Mouse (Mus musculus): ENCODE measurements around the gene Slc25a33. TPM values are rescaled to one million over a fixed set of nuclear protein-coding genes. Genes with fewer than 3 reads are reported as not detected.

The Slc25a33 gene
- polyA plus RNA-seq, 1 experiment: 43.7 TPM

- H3K4me3 ChIP-seq (ENCODE audit: insufficient read depth, low read length): no peak overlapping the region
- no peaks in the 10 kb centered on the region for H3K4me1 ChIP-seq (ENCODE audit: control insufficient read depth, insufficient read depth, low read length)
- no peak for TF ChIP-seq POLR2A (IDR thresholded peaks at IDR 0.05; ENCODE audit: extremely low read depth, insufficient read depth, low read length)
- no peak for TF ChIP-seq CTCF (IDR thresholded peaks at IDR 0.05; ENCODE audit: extremely low read depth, insufficient read depth, low read length)
- H3K27ac ChIP-seq (ENCODE audit: insufficient read depth, low read length): no peak overlapping the region
Observed at GRCm38 (mm10) chr4:149724916-149725470, 49.1 kb downstream of the Slc25a33 start.

- Histone ChIP-seq H3K4me3 (ENCODE audit: insufficient read depth, low read length) (no peak overlapping the region), H3K27ac (ENCODE audit: insufficient read depth, low read length) (peak overlapping the region; percentile 7; the same call in 1 of the 2 replicates), H3K4me1 (ENCODE audit: control insufficient read depth, insufficient read depth, low read length) (no peaks in the 10 kb centered on the region)
- TF ChIP-seq CTCF (IDR thresholded peaks at IDR 0.05; ENCODE audit: extremely low read depth, insufficient read depth, low read length) (peak; percentile 69), POLR2A (IDR thresholded peaks at IDR 0.05; ENCODE audit: extremely low read depth, insufficient read depth, low read length) (no peak)
Observed at GRCm38 (mm10) chr4:149723855-149724731, 50.0 kb downstream of the Slc25a33 start.

GRCm38 (mm10) chr4:149723021-149723390 lies 51.1 kb downstream of the Slc25a33 start:
- H3K4me1 ChIP-seq (ENCODE audit: control insufficient read depth, insufficient read depth, low read length): no peaks in the 10 kb centered on the region
- no peak for TF ChIP-seq POLR2A (IDR thresholded peaks at IDR 0.05; ENCODE audit: extremely low read depth, insufficient read depth, low read length)
- TF ChIP-seq CTCF (IDR thresholded peaks at IDR 0.05; ENCODE audit: extremely low read depth, insufficient read depth, low read length): no peak
- H3K4me3 ChIP-seq (ENCODE audit: insufficient read depth, low read length): no peak overlapping the region
- no peak overlapping the region for H3K27ac ChIP-seq (ENCODE audit: insufficient read depth, low read length)

- H3K27ac ChIP-seq (ENCODE audit: insufficient read depth, low read length): no peak overlapping the region
Observed at GRCm38 (mm10) chr4:149722104-149723020, 51.7 kb downstream of the Slc25a33 start.

GRCm38 (mm10) chr4:149721163-149721562 lies 52.9 kb downstream of the Slc25a33 start:
- TF ChIP-seq CTCF (IDR thresholded peaks at IDR 0.05; ENCODE audit: extremely low read depth, insufficient read depth, low read length) (no peak), POLR2A (IDR thresholded peaks at IDR 0.05; ENCODE audit: extremely low read depth, insufficient read depth, low read length) (no peak)
- Histone ChIP-seq H3K4me3 (ENCODE audit: insufficient read depth, low read length) (no peak overlapping the region), H3K4me1 (ENCODE audit: control insufficient read depth, insufficient read depth, low read length) (no peaks in the 10 kb centered on the region), H3K27ac (ENCODE audit: insufficient read depth, low read length) (no peak overlapping the region)

More at GRCm38 (mm10) chr4:149722104-149723020, 51.7 kb downstream of the Slc25a33 start:
- Histone ChIP-seq H3K4me1 (ENCODE audit: control insufficient read depth, insufficient read depth, low read length) (no peaks in the 10 kb centered on the region), H3K4me3 (ENCODE audit: insufficient read depth, low read length) (no peak overlapping the region)
- TF ChIP-seq CTCF (IDR thresholded peaks at IDR 0.05; ENCODE audit: extremely low read depth, insufficient read depth, low read length) (no peak), POLR2A (IDR thresholded peaks at IDR 0.05; ENCODE audit: extremely low read depth, insufficient read depth, low read length) (no peak)

GRCm38 (mm10) chr4:149719686-149720085 lies 54.4 kb downstream of the Slc25a33 start:
- peak; percentile 55 for TF ChIP-seq CTCF (IDR thresholded peaks at IDR 0.05; ENCODE audit: extremely low read depth, insufficient read depth, low read length)
- TF ChIP-seq POLR2A (IDR thresholded peaks at IDR 0.05; ENCODE audit: extremely low read depth, insufficient read depth, low read length): no peak
- no peak overlapping the region for H3K27ac ChIP-seq (ENCODE audit: insufficient read depth, low read length)

GRCm38 (mm10) chr4:149714542-149714941 lies 59.5 kb downstream of the Slc25a33 start:
- Histone ChIP-seq H3K4me1 (ENCODE audit: control insufficient read depth, insufficient read depth, low read length) (no peaks in the 10 kb centered on the region), H3K27ac (ENCODE audit: insufficient read depth, low read length) (no peak overlapping the region), H3K4me3 (ENCODE audit: insufficient read depth, low read length) (no peak overlapping the region)
- TF ChIP-seq POLR2A (IDR thresholded peaks at IDR 0.05; ENCODE audit: extremely low read depth, insufficient read depth, low read length) (no peak), CTCF (IDR thresholded peaks at IDR 0.05; ENCODE audit: extremely low read depth, insufficient read depth, low read length) (no peak)

More at GRCm38 (mm10) chr4:149719686-149720085, 54.4 kb downstream of the Slc25a33 start:
- no peak overlapping the region for H3K4me3 ChIP-seq (ENCODE audit: insufficient read depth, low read length)
- no peaks in the 10 kb centered on the region for H3K4me1 ChIP-seq (ENCODE audit: control insufficient read depth, insufficient read depth, low read length)

GRCm38 (mm10) chr4:149711955-149712354 lies 62.1 kb downstream of the Slc25a33 start:
- TF ChIP-seq CTCF (IDR thresholded peaks at IDR 0.05; ENCODE audit: extremely low read depth, insufficient read depth, low read length): peak; percentile 66
- no peak for TF ChIP-seq POLR2A (IDR thresholded peaks at IDR 0.05; ENCODE audit: extremely low read depth, insufficient read depth, low read length)
- Histone ChIP-seq H3K4me3 (ENCODE audit: insufficient read depth, low read length) (no peak overlapping the region), H3K27ac (ENCODE audit: insufficient read depth, low read length) (no peak overlapping the region), H3K4me1 (ENCODE audit: control insufficient read depth, insufficient read depth, low read length) (no peaks in the 10 kb centered on the region)

- no peak overlapping the region for H3K27ac ChIP-seq (ENCODE audit: insufficient read depth, low read length)
- H3K4me1 ChIP-seq (ENCODE audit: control insufficient read depth, insufficient read depth, low read length): no peaks in the 10 kb centered on the region
- no peak for TF ChIP-seq CTCF (IDR thresholded peaks at IDR 0.05; ENCODE audit: extremely low read depth, insufficient read depth, low read length)
- no peak for TF ChIP-seq POLR2A (IDR thresholded peaks at IDR 0.05; ENCODE audit: extremely low read depth, insufficient read depth, low read length)
- no peak overlapping the region for H3K4me3 ChIP-seq (ENCODE audit: insufficient read depth, low read length)
Observed at GRCm38 (mm10) chr4:149711485-149711884, 62.6 kb downstream of the Slc25a33 start.
